Mouse (Mus musculus) bone marrow macrophage, adult 2 months (primary cell): ENCODE data around the gene Sod1. TPM values are rescaled to one million over a fixed set of nuclear protein-coding genes. Genes with fewer than 3 reads are reported as not detected.
"Not testable (repeated sequence)": the region's sequence is repeated elsewhere in the genome, so short reads cannot be mapped to it uniquely, and the experiment has no call there.

Source experiments
- H3K27ac ChIP-seq: 2 replicates; pipeline ENCODE4 v1.5.1; 2012; ENCODE audit warnings: low read depth, low read length; ENCODE audit not compliant: insufficient read depth
- H3K4me1 ChIP-seq: 2 replicates; pipeline ENCODE4 v1.6.1; 2012; ENCODE audit warnings: low read length; ENCODE audit not compliant: control insufficient read depth, insufficient read depth
- H3K4me3 ChIP-seq: 2 replicates; pipeline ENCODE4 v1.5.1; 2012; ENCODE audit warnings: mild to moderate bottlenecking, low read length, moderate library complexity; ENCODE audit not compliant: insufficient read depth
- CTCF ChIP-seq: IDR thresholded peaks from 2 replicates; pipeline ENCODE4 v1.5.1; 2012; ENCODE audit warnings: low read depth, mild to moderate bottlenecking, low read length, moderate library complexity
- POLR2A ChIP-seq: IDR thresholded peaks from 2 replicates; pipeline ENCODE4 v1.6.1; 2012; ENCODE audit warnings: mild to moderate bottlenecking, low read depth, low read length, borderline replicate concordance
- polyA plus RNA-seq: library from polyadenylated mRNA; stranded (reverse); fragments of >200 nt; gene quantifications from 2 replicates; pipeline ENCODE4 v1.2.4, GENCODE M21; 2012; ENCODE audit not compliant: missing spikeins, insufficient read depth, insufficient read length

Sod1 gene
- polyA plus RNA-seq, 1 experiment = 892 TPM

DNA sequence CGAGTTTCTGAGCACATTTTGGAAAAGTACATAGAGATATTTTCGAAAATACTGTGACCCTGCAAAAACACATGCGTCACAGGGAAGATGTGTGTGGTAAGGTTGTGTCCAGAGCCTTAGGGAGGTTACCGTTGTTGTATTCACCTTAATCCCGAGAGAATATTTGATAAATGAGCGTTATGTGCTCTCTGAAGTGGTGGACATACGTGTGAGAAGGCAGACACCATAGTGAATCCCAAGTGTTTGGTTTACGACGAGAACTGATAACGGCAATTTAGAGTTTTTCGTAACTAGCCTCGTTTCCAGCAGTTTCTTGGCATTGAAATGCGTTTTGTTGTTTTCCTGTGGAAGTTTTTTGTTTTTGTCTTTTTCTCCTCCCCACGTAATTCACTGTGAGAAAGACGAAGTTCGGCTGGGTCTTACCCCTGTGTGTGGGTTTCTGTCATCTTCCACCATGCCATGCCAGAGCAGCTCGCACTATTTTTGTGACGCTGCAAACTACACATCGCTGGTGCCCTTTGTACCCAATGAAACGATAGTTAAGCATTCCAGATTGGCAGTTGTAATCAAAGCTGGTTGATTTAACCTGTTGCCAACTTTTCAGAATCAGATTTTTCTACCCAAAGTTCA is 1.0 kb downstream of the Sod1 start:
- Histone ChIP-seq H3K27ac (peak overlapping the region; percentile 3; the same call in 1 of the 2 replicates), H3K4me3 (peak overlapping the region; percentile 70), H3K4me1 (peaks cover 12% of the 10 kb centered on the region)
- TF ChIP-seq POLR2A = no peak
- TF ChIP-seq CTCF = no peak

DNA sequence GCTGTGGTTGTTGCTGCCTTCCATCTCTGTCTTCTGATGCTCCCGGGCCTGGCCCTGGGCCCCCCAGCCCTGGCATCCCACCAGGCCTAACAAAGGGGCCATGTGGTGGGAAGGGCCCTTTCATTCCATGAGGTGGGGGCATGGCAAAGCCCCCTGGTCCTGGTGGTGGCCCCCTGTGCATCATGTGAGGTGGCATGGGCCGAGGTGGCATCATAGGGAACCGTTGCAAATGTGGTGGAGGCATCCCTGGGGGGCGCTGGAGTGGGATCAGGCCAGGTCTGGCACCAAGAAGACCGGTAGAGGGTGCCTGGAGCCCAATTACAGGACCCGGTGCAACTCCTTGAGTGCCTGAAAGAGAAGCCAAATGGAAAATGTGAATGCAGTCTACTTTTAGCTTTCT is 9.3 kb downstream of the Sod1 start:
- H3K4me1 ChIP-seq = no peaks in the 10 kb centered on the region
- H3K27ac ChIP-seq = no peak overlapping the region
- TF ChIP-seq CTCF (no peak), POLR2A (no peak)
- no peak overlapping the region for H3K4me3 ChIP-seq

DNA sequence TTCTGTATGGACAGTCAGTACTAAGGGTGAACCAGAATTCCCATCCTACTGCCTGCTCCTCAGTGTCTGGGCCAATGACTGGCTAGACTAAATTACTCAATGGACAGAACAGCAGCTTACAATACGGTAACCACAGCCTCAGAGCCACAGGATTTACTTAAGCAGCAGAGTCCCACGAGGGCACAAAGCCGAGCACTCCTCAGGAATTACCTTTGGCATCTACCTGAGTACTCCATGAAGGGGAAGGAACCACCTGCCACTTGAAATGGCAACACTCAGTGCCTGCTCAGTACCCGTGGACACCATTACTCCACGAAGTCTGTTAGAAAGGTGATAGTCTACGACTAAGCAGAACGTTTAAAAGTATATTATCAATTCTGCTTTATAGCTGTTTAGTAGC is 10.7 kb downstream of the Sod1 start:
- Histone ChIP-seq H3K4me3 (no peak overlapping the region), H3K27ac (no peak overlapping the region), H3K4me1 (no peaks in the 10 kb centered on the region)
- TF ChIP-seq POLR2A = no peak
- TF ChIP-seq CTCF = no peak

DNA sequence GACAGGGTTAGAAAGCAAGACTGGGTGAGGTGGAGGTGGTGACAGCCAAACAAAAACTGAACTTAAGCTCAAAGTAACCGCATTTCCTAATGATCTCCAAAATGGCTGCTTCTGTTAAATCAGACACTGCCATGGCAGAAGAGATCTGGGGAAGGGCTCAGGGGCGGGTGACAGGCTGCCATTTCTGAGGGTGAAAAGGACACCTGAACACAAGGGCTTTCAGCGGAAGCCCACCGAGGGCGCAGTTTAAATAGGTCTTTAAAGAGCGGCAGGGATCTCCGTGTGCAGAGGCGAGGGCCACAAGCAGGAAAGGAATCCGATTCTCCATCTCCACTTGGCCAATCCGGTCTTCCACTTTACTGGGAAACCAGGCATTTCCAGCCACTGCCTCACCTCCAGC is 13.1 kb downstream of the Sod1 start:
- TF ChIP-seq CTCF (no peak), POLR2A (no peak)

DNA sequence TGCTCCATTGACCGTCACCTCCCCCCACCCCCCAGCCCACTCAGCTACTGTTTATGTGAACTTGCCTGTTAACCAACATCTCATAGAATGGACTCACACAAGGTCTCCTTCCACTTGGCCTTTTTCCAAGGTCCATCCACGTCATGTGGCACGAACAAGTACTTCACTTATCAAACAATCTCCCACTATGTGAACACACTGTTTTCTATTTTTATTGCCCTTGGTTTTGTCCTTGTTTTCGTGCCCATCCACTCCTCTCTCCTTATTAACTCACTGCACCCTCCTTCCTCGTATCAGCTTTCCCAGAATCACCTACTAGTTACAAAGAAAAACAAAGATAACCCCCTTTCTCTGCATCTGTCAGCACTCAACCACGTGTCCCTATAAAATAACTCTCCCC is 14.1 kb downstream of the Sod1 start:
- Histone ChIP-seq H3K4me3 (no peak overlapping the region), H3K27ac (no peak overlapping the region), H3K4me1 (no peaks in the 10 kb centered on the region)
- no peak for TF ChIP-seq CTCF
- TF ChIP-seq POLR2A = no peak

More for the DNA sequence above, 13.1 kb downstream of the Sod1 start:
- H3K27ac ChIP-seq = no peak overlapping the region
- H3K4me1 ChIP-seq = no peaks in the 10 kb centered on the region
- no peak overlapping the region for H3K4me3 ChIP-seq

DNA sequence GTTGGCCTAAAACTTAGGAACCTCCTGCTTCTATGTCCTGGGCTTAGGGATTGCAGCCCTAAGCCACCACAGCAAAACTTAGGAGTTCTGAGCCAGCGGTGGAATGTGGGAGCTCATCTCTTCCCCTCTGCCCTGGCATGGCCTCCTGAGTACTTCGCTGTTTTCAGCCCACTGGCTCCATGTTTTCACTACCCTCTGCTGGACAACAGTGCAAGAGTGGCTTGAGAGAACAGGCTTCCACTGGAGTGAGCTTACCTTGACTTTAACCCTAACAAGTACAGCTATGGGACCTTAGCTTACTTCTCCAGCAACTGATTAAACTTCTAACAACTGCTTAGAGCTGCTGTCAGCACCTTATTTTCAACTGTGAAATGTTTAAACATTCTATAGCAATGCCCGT is 14.6 kb downstream of the Sod1 start:
- H3K4me3 ChIP-seq = no peak overlapping the region
- no peaks in the 10 kb centered on the region for H3K4me1 ChIP-seq
- no peak overlapping the region for H3K27ac ChIP-seq
- TF ChIP-seq CTCF (no peak), POLR2A (no peak)

DNA sequence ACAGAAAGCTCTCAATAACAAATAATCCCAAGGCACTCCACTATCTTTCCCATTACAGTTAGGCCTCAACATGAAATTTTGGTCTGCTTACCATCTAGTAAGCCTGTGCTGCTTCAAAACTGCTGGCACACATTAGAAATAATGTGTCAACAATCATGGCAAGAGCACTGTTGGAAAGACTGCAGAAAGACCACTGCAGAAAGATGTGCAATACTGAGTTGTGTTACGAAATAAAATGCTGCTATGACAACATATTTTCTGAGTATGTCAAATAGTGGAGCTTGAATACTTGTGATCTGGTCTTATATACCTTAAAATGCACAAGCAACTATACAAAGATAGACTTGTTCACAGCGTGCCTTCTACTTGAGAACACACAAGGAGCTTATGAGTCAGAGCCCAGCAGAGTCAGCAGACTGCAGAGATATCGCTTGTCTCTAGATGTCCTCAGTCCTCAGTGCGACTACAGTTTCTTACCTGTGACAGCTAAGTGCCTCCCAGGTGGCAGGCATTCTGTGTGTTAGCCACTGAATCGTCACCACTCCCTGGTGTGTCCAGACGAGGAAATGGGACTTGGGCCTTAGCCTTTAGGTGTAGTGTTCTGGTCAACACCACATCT is 18.7 kb downstream of the Sod1 start:
- Histone ChIP-seq H3K4me3 (no peak overlapping the region), H3K4me1 (no peaks in the 10 kb centered on the region), H3K27ac (no peak overlapping the region)
- no peak for TF ChIP-seq CTCF
- TF ChIP-seq POLR2A = no peak

DNA sequence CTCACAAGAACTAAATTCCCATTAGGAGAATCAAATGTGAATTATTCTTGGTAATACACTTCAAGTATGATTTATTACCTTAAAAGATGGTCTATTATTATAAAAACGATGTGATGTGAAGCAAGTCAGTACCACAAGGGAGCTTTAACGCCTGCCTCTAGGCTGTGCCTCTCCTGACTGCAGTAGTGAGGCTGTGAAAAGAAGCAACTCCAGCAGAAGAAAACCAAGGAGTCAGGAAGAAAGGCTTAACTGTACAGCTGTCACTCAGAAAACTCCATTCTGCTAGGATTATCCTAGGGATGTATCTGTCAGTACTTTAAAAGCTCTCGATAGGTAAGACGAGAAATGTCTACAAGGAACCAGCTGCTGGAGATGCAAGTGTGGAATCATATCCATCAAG is 21.3 kb downstream of the Sod1 start:
- TF ChIP-seq POLR2A (no peak), CTCF (no peak)
- no peaks in the 10 kb centered on the region for H3K4me1 ChIP-seq
- no peak overlapping the region for H3K27ac ChIP-seq

DNA sequence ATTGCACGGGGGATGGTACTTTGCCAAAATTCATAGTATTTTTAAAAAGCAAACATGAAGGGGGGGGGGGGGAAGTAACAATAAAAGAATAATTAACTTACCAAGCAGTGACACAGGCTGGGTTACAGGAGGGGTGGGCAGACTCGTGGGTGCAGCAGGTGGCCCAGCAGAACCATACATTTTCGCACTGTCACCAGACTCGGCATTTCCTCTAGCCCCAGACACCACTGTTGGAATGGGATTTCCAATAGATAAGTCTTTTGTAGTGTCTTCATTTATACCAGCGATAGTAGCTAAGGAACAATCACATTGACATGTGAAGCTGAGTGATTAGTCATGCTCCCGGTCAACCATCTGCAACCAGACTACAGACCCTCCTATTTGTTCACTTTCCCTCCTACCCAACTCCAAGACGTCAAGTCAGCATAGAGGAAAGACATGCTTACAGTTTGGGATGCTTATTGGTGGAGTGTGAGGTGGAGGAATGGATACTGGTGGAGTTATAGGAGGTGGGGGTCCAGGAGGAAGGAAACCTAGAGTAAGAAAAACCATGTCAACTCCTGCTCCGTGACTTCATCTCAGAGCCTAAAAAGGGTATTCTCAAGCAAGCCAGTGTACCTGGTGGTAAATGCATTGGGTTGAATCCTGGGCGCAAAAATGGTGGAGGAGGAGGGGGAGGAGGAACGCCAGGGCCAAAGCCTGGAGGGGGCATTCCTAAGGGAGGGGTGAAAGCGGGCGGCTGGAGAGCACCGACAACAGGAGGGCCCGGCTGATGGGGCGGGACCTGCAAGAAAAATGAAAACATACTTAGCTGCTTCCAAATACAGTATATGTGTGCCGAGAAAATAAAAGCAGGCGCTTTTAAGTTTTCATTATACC is 22.1 kb downstream of the Sod1 start:
- TF ChIP-seq CTCF = no peak
- TF ChIP-seq POLR2A = no peak
- H3K4me1 ChIP-seq = no peaks in the 10 kb centered on the region
- H3K27ac ChIP-seq = no peak overlapping the region
- no peak overlapping the region for H3K4me3 ChIP-seq

More for the DNA sequence above, 21.3 kb downstream of the Sod1 start:
- no peak overlapping the region for H3K4me3 ChIP-seq

DNA sequence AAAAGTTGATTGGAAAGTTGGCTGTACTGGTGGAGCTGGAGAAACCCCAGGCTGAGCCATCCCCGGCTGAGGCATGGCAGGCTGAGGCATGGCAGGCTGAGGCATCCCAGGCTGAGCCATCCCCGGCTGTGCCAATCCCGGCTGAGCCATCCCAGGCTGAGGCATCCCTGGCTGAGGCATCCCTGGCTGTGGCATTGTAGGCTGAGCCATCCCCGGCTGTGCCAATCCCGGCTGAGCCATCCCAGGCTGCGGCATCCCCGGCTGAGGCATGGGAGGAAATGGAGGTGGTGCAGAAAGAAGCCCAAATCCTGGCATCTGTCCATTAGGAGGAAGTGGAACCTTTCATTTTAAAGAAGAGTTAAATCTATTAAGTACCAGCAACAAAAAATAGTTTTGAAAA is 29.5 kb downstream of the Sod1 start:
- Histone ChIP-seq H3K4me1 (no peaks in the 10 kb centered on the region), H3K4me3 (no peak overlapping the region), H3K27ac (no peak overlapping the region)
- no peak for TF ChIP-seq CTCF
- TF ChIP-seq POLR2A = no peak

DNA sequence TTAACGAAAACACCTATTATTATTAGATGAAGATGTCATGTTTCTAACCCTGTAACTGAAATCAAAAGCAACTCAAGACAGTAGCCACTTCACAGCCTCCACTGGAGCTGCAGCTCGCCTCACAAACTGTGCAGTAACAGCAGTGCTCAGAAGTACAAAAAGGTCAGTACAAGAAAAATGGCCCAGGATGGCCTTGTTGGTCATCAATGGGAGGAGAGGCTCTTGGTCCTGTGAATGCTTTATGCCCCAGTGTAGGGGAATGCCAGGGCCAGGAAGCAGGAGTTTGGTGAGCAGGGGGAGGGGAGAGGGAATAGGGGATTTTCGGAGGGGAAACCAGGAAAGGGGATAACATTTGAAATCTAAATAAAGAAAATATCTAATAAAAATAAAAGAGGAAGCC is 30.7 kb downstream of the Sod1 start:
- H3K27ac ChIP-seq, H3K4me3 ChIP-seq, H3K4me1 ChIP-seq: not testable (repeated sequence)
